Mouse (Mus musculus) myocyte (in vitro differentiated cells): Measurements from ENCODE around the gene Sdhaf1. TPM values are rescaled to one million over a fixed set of nuclear protein-coding genes. Genes with fewer than 3 reads are reported as not detected.

Experiments used
- H3K27me3 ChIP-seq: one replicate; pipeline ENCODE4 v1.6.1; 2011; ENCODE audit not compliant: control insufficient read depth, insufficient read depth, insufficient read length
- H3K36me3 ChIP-seq: one replicate; pipeline ENCODE4 v1.6.1; 2011; ENCODE audit not compliant: control insufficient read depth, insufficient read depth
- H3K4me2 ChIP-seq: one replicate; pipeline ENCODE4 v1.6.1; 2011; ENCODE audit warnings: low read depth, control low read depth
- H3K4me3 ChIP-seq: one replicate; pipeline ENCODE4 v1.5.1; 2011; ENCODE audit warnings: mild to moderate bottlenecking, control low read depth, moderate library complexity
- H3K79me2 ChIP-seq: one replicate; pipeline ENCODE4 v1.6.1; 2011; ENCODE audit not compliant: control insufficient read depth, insufficient read depth
- H3ac ChIP-seq: one replicate; pipeline ENCODE4 v1.6.1; 2011; ENCODE audit not compliant: control insufficient read depth, insufficient read length
- CEBPB ChIP-seq: IDR thresholded peaks from 2 replicates; pipeline ENCODE4 v1.6.1; 2011; ENCODE audit warnings: mild to moderate bottlenecking, moderate library complexity; ENCODE audit not compliant: poor library complexity, insufficient read depth, severe bottlenecking
- E2F4 ChIP-seq: IDR thresholded peaks from one replicate; pipeline ENCODE4 v1.6.1; 2011; ENCODE audit warnings: mild to moderate bottlenecking, control low read depth, moderate library complexity; ENCODE audit not compliant: insufficient read depth
- MAX ChIP-seq: IDR thresholded peaks from one replicate; pipeline ENCODE4 v1.6.1; 2011; ENCODE audit warnings: low read depth, mild to moderate bottlenecking, control low read depth
- MYOD1 ChIP-seq, 3 experiments: IDR thresholded peaks; one replicate each; pipeline ENCODE4 v1.6.1; 2011; ENCODE audit warnings: control low read depth in 2 of 3, low read depth in 2 of 3, mild to moderate bottlenecking in 2 of 3, moderate library complexity in 1 of 3; ENCODE audit not compliant: insufficient read length in 2 of 3, control insufficient read depth in 1 of 3
- MYOG ChIP-seq, 3 experiments: IDR thresholded peaks; one replicate each; pipeline ENCODE4 v1.6.1; 2011; ENCODE audit warnings: control low read depth in 2 of 3, low read depth in 2 of 3, mild to moderate bottlenecking in 2 of 3; ENCODE audit not compliant: insufficient read length in 2 of 3, control insufficient read depth in 1 of 3, insufficient read depth in 1 of 3
- POLR2A ChIP-seq: IDR thresholded peaks from one replicate; pipeline ENCODE4 v1.6.1; 2011; ENCODE audit warnings: low read depth, mild to moderate bottlenecking, control low read depth, moderate library complexity; ENCODE audit not compliant: insufficient read length
- POLR2AphosphoS2 ChIP-seq: IDR thresholded peaks from one replicate; pipeline ENCODE4 v1.6.1; 2011; ENCODE audit warnings: low read depth, control low read depth; ENCODE audit not compliant: insufficient read length
- REST ChIP-seq: IDR thresholded peaks from one replicate; pipeline ENCODE4 v1.6.1; 2011; ENCODE audit warnings: mild to moderate bottlenecking, control low read depth, moderate library complexity; ENCODE audit not compliant: insufficient read depth, insufficient read length
- SRF ChIP-seq: IDR thresholded peaks from one replicate; pipeline ENCODE4 v1.6.1; 2011; ENCODE audit warnings: low read depth; ENCODE audit not compliant: control insufficient read depth, insufficient read length
- TCF12 ChIP-seq: IDR thresholded peaks from one replicate; pipeline ENCODE4 v1.6.1; 2011; ENCODE audit warnings: mild to moderate bottlenecking, control low read depth; ENCODE audit not compliant: poor library complexity, insufficient read depth, severe bottlenecking
- TCF3 ChIP-seq: IDR thresholded peaks from one replicate; pipeline ENCODE4 v1.6.1; 2011; ENCODE audit warnings: low read depth, control low read depth; ENCODE audit not compliant: insufficient read length
- USF1 ChIP-seq: IDR thresholded peaks from one replicate; pipeline ENCODE4 v1.6.1; 2011; ENCODE audit warnings: low read depth, mild to moderate bottlenecking, control low read depth, moderate library complexity
- polyA plus RNA-seq: library from polyadenylated mRNA; unstranded; fragments of >200 nt; fragmentation: generic; extraction: Trizol; gene quantifications from one replicate; pipeline ENCODE4 v1.2.1, GENCODE M21; 2012; ENCODE audit warnings: missing spikeins

Sdhaf1 gene
- polyA plus RNA-seq, 1 experiment: 13.6 TPM

DNA sequence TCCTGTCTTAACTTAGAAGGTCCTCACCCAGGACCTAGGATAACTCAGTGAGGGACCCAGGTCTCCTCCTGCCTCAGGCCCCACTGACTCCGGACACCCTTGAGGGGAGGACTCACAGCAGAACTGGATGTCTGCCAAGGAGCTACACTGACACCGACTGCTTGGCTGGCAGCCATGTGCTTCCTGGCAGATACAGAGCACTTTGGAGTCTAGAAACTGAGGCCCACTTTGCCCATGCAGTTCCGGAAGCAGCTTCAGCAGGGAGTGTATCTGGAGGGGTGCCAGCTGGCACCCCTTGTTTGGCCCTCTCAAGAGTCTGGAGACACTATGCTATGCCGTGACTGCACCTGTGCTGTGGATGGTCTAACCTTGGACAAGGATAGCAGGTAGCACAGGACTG, 9.7 kb upstream of the Sdhaf1 start:
- Histone ChIP-seq H3K79me2 (no peaks in the 10 kb centered on the region), H3K4me2 (no peak overlapping the region), H3K36me3 (no peaks in the 10 kb centered on the region), H3ac (no peak overlapping the region), H3K27me3 (peaks cover 26% of the 10 kb centered on the region), H3K4me3 (no peak overlapping the region)
- no peak for TF ChIP-seq TCF12

DNA sequence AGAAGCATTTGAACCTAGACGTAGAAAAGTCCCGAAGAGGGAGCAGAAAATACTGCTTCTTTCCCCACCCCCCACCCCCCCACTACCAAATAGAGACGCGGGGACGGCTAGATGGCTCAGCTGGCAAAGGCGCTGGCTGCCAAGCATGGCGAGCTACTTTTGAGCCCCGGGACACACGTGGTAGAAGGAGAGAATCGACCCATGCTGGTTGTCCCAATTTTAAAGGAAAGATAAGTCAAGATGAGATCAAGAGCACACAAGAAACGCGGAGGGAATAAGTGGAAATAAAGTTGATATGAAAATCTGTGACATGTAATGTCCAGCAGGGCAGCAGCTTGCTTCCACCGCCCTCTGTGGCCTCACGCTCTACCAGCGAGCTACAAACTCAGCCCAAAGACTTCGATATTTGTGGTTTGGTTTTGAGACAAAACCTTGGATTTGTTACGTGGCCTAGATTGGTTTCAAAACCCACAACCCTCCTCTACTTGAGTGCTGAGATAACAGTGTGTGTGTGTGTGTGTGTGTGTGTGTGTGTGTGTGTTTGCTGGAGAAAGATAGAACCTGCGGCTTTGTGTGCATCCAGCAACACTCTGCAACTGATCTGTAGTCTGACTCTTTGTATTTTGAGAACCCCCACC, 9.0 kb upstream of the Sdhaf1 start:
- Histone ChIP-seq H3K4me2 (no peak overlapping the region), H3ac (no peak overlapping the region), H3K4me3 (no peak overlapping the region), H3K79me2 (no peaks in the 10 kb centered on the region), H3K27me3 (peaks cover 26% of the 10 kb centered on the region), H3K36me3 (no peaks in the 10 kb centered on the region)
- TF ChIP-seq REST (no peak), POLR2AphosphoS2 (no peak), POLR2A (no peak), TCF12 (no peak), TCF3 (no peak), CEBPB (no peak), MYOG (IDR thresholded peaks at IDR 0.05; ENCODE audit: control insufficient read depth in 1 of 3, insufficient read depth in 1 of 3, insufficient read length in 2 of 3, low read depth in 2 of 3) (no peak), MYOD1 (IDR thresholded peaks at IDR 0.05; ENCODE audit: control insufficient read depth in 1 of 3, insufficient read length in 2 of 3, low read depth in 2 of 3) (no peak), MAX (no peak)

DNA sequence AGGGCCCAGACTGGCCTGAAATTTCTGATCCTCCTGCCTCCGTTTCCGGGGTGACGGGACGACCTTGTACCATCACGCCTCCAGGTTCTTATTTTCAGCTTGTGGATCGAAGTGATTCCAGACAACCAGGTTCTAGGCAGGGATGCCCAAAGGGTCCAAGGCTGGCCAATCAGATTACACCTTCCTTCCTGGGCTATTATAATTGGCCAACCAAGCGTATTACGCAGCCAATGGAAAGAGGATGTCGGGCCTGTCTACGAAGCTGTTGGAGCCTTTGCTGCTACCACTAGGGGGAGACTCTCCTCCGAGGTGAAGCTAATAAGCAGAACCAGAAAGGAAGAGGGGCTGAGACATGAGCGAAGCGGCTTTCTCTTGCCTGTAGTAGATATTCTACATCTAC, 8.2 kb upstream of the Sdhaf1 start:
- Histone ChIP-seq H3ac (no peak overlapping the region), H3K27me3 (peaks cover 32% of the 10 kb centered on the region), H3K79me2 (no peaks in the 10 kb centered on the region), H3K4me2 (no peak overlapping the region), H3K4me3 (no peak overlapping the region), H3K36me3 (no peaks in the 10 kb centered on the region)
- no peak for TF ChIP-seq SRF
- no peak for TF ChIP-seq POLR2A
- TF ChIP-seq MYOG (IDR thresholded peaks at IDR 0.05; ENCODE audit: control insufficient read depth in 1 of 3, insufficient read depth in 1 of 3, insufficient read length in 2 of 3, low read depth in 2 of 3): no peak
- TF ChIP-seq E2F4: no peak
- no peak for TF ChIP-seq TCF12
- no peak for TF ChIP-seq REST
- TF ChIP-seq CEBPB: no peak
- TF ChIP-seq MYOD1 (IDR thresholded peaks at IDR 0.05; ENCODE audit: control insufficient read depth in 1 of 3, insufficient read length in 2 of 3, low read depth in 2 of 3): no peak
- no peak for TF ChIP-seq MAX
- no peak for TF ChIP-seq POLR2AphosphoS2
- no peak for TF ChIP-seq USF1
- no peak for TF ChIP-seq TCF3

DNA sequence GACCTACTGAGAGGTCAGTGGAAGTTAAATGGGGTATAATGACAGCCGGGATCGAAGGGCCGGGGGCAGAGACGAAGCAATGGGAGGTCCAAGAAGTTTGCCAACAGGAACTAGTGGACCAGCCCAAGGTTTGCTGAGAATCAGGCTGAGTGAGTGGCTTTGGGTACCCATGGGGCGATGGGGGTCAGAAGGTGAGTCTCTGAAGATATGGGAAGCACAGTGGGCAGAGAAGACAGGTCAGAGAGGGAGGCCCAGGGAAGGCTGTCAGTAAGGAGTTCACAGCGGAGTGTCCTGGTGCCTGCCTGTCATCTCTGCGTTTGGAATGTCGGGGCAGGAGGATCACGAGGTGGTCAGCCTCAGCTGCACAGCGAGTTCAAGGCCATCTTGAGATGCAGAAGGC, 4.7 kb upstream of the Sdhaf1 start:
- no peak for TF ChIP-seq SRF
- no peak for TF ChIP-seq POLR2AphosphoS2
- no peak for TF ChIP-seq REST
- TF ChIP-seq E2F4: no peak
- TF ChIP-seq MYOG (IDR thresholded peaks at IDR 0.05; ENCODE audit: control insufficient read depth in 1 of 3, insufficient read depth in 1 of 3, insufficient read length in 2 of 3, low read depth in 2 of 3): no peak
- TF ChIP-seq USF1: no peak
- no peak for TF ChIP-seq TCF12
- TF ChIP-seq POLR2A: no peak
- Histone ChIP-seq H3K27me3 (peaks cover 19% of the 10 kb centered on the region), H3ac (no peak overlapping the region), H3K36me3 (no peaks in the 10 kb centered on the region), H3K4me3 (no peak overlapping the region), H3K4me2 (no peak overlapping the region), H3K79me2 (no peaks in the 10 kb centered on the region)

DNA sequence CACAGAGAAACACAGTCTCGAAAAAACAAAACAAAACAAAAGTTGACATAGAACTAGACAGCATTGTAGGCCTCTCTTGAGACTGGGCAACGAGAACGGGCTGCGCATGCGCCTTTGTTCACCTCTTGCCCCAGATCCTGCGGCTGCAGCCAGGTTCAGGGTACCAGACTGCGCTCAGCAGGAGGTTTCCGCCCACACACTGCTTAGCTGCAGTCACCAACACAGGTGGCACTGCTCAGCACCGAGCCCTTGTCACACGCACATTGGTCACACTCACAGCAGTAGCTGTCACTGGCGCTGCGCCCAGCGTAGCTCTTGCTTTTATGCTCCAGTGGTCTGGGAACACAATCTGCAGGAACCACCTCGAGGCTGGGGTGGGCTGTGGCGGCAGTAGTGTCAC, 3.4 kb upstream of the Sdhaf1 start:
- H3K36me3 ChIP-seq: no peaks in the 10 kb centered on the region
- TF ChIP-seq MYOD1 (IDR thresholded peaks at IDR 0.05; ENCODE audit: control insufficient read depth in 1 of 3, insufficient read length in 2 of 3, low read depth in 2 of 3) (peak in 1 of 3 experiments; percentile 68), MYOG (IDR thresholded peaks at IDR 0.05; ENCODE audit: control insufficient read depth in 1 of 3, insufficient read depth in 1 of 3, insufficient read length in 2 of 3, low read depth in 2 of 3) (peak in 1 of 3 experiments; percentile 47), E2F4 (no peak)
- H3ac ChIP-seq: no peak overlapping the region

DNA sequence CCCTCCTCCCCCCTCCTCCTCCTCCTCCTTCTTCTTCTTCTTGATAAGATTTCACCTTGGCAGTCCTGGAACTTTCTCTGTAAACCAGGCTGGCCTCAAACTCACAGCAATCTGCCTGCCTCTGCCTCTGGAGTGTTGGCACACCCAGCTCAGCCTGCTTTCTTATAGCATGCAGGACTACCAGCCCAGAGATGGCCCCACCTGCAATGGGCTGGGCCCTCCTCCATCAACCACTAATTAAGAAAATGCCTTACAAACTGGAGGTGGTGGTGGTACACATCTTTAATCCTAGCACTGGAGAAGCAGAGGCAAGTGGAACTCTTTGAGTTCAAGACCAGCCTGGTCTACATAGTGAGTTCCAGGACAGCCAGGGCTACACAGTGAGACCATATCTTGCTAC, 2.7 kb upstream of the Sdhaf1 start:
- H3K4me3 ChIP-seq: no peak overlapping the region
- H3K36me3 ChIP-seq: no peaks in the 10 kb centered on the region
- H3K4me2 ChIP-seq: no peak overlapping the region
- TF ChIP-seq MYOD1 (IDR thresholded peaks at IDR 0.05; ENCODE audit: control insufficient read depth in 1 of 3, insufficient read length in 2 of 3, low read depth in 2 of 3): no peak
- TF ChIP-seq TCF3: no peak
- TF ChIP-seq CEBPB: no peak
- H3K79me2 ChIP-seq: no peaks in the 10 kb centered on the region
- peaks cover 19% of the 10 kb centered on the region for H3K27me3 ChIP-seq
- H3ac ChIP-seq: no peak overlapping the region

More for the DNA sequence above, 3.4 kb upstream of the Sdhaf1 start:
- no peak overlapping the region for H3K4me3 ChIP-seq
- no peak overlapping the region for H3K4me2 ChIP-seq
- H3K27me3 ChIP-seq: peaks cover 19% of the 10 kb centered on the region
- no peaks in the 10 kb centered on the region for H3K79me2 ChIP-seq
